Mouse (Mus musculus) MEL (cell line): ENCODE results near the gene Pnpla6.

ENCODE experiments used
- EP300 ChIP-seq, 2 experiments: IDR thresholded peaks; 2 replicates each; pipeline ENCODE4 v1.6.1; 2011; ENCODE audit warnings: improper control_type of control experiment in 2 of 2, low read length in 2 of 2, low read depth in 1 of 2, mild to moderate bottlenecking in 1 of 2
- GATA1 ChIP-seq: IDR thresholded peaks from 2 replicates; pipeline ENCODE4 v1.6.1; 2011; ENCODE audit warnings: low read depth, low read length, improper control_type of control experiment
- JUND ChIP-seq: IDR thresholded peaks from 2 replicates; pipeline ENCODE4 v1.6.1; 2011; ENCODE audit warnings: low read depth, mild to moderate bottlenecking, improper control_type of control experiment, low read length
- MAX ChIP-seq: IDR thresholded peaks from 2 replicates; pipeline ENCODE4 v1.6.1; 2011; ENCODE audit warnings: low read length, improper control_type of control experiment
- MAZ ChIP-seq: IDR thresholded peaks from 2 replicates; pipeline ENCODE4 v1.6.1; 2012; ENCODE audit warnings: low read depth, mild to moderate bottlenecking, inconsistent platforms, low read length, improper control_type of control experiment
- POLR2AphosphoS2 ChIP-seq: IDR thresholded peaks from 2 replicates; pipeline ENCODE4 v1.6.1; 2011; ENCODE audit warnings: low read length, improper control_type of control experiment
- RCOR1 ChIP-seq: IDR thresholded peaks from 2 replicates; pipeline ENCODE4 v1.6.1; 2012; ENCODE audit warnings: low read depth, mild to moderate bottlenecking, inconsistent platforms, low read length, improper control_type of control experiment

GRCm38 (mm10) chr8:3467006-3467885 is 47.9 kb upstream of the Pnpla6 start, which contains the start of gene Pex11g:
- TF ChIP-seq EP300 (IDR thresholded peaks at IDR 0.05; ENCODE audit: low read depth in 1 of 2, low read length in 2 of 2) (no peak), GATA1 (no peak), RCOR1 (no peak), JUND (no peak), MAZ (no peak), POLR2AphosphoS2 (no peak), MAX (no peak)
